Mouse (Mus musculus): ENCODE measurements at regions not wholly inside any gene's neighbourhood (a gene's known extent, or its start where the extent isn't known, plus 50 kb on each side); places are given as distances from the start of the nearest gene placed in this dataset.

DNA sequence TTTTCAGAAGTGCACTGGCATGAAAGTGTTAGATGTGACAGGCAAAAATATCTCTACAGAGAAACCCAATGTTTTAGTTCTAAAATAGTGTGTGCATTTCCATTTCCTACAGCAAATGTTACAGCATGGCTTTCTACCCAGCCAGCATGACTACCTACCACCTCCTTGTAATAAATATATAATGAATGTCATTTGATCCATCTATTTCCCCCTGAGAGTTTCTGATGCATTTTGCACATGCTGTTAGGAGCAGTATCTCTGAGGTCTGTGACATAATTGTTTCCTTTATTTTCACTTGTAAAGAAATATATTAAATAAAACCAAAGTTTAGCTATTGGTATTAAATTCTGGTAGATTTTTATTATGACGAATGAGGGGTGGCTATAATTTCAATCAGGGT lies 1086.4 kb downstream of the Diaph3 start:
- TF ChIP-seq CTCF (IDR thresholded peaks at IDR 0.05; ENCODE audit: insufficient read depth, low read depth, low read length): no peak
- no peak for TF ChIP-seq POLR2A (IDR thresholded peaks at IDR 0.05; ENCODE audit: insufficient read depth, low read depth, low read length)

Data from olfactory bulb, adult 2 months (tissue).